Mouse (Mus musculus) heart, postnatal 25 days (tissue): Measurements from ENCODE around the gene Zfp598. TPM values are rescaled to one million over a fixed set of nuclear protein-coding genes. Genes with fewer than 3 reads are reported as not detected.

ENCODE experiments used
- total RNA-seq, 2 experiments: library from RNA; stranded (reverse); gene quantifications; 2 replicates each; pipeline ENCODE4 v1.2.3; 2021

The Zfp598 gene
- total RNA-seq, 2 experiments from 2014 or later = 17.5 to 17.9 TPM

Other genes with a start within 250 kb of the Zfp598 start
- 100 to 1,000 TPM; 409 to 483 TPM for gene Eci1, start 243.0 kb upstream of the Zfp598 start, total RNA-seq
- 1 to 10 TPM in 1 of 2 experiments, under 1 TPM in 1; 0.78 to 1.2 TPM for gene Dnase1l2, start 226.6 kb upstream of the Zfp598 start, total RNA-seq
- 10 to 100 TPM; 11.1 to 11.4 TPM for gene E4f1, start 199.4 kb upstream of the Zfp598 start, total RNA-seq
- 10 to 100 TPM; 42.3 to 43.3 TPM for gene Pgp, start 199.3 kb upstream of the Zfp598 start, total RNA-seq
- not detected for gene Bricd5, start 195.8 kb upstream of the Zfp598 start, total RNA-seq
- gene Mlst8, start 190.6 kb upstream of the Zfp598 start, total RNA-seq = 10 to 100 TPM in 1 of 2 experiments, 1 to 10 TPM in 1; 9.4 to 11.3 TPM
- under 1 TPM; 0.14 to 0.39 TPM for gene Caskin1, start 181.1 kb upstream of the Zfp598 start, total RNA-seq
- 10 to 100 TPM; 43.6 to 54.1 TPM for gene Traf7, start 141.7 kb upstream of the Zfp598 start, total RNA-seq
- gene Rab26, start 135.5 kb upstream of the Zfp598 start, total RNA-seq = not detected
- gene Pkd1, start 119.9 kb upstream of the Zfp598 start, total RNA-seq = 10 to 100 TPM; 41.2 to 50.6 TPM
- gene Tsc2, start 37.1 kb upstream of the Zfp598 start, total RNA-seq = 100 to 1,000 TPM in 1 of 2 experiments, 10 to 100 TPM in 1; 93.9 to 101 TPM
- gene Nthl1, start 37.0 kb upstream of the Zfp598 start, total RNA-seq = 1 to 10 TPM; 2.8 to 3.4 TPM
- 100 to 1,000 TPM in 1 of 2 experiments, 10 to 100 TPM in 1; 96.0 to 135 TPM for gene Slc9a3r2, start 19.4 kb upstream of the Zfp598 start, total RNA-seq
- gene Npw, start 11.2 kb upstream of the Zfp598 start, total RNA-seq = not detected
- not detected for gene Syngr3, start 20.3 kb downstream of the Zfp598 start, total RNA-seq
- gene Gfer, start 26.5 kb downstream of the Zfp598 start, total RNA-seq = 10 to 100 TPM; 21.9 to 22.1 TPM
- gene Noxo1, start 26.5 kb downstream of the Zfp598 start, total RNA-seq = under 1 TPM; 0.50 to 0.55 TPM
- 10 to 100 TPM; 16.0 to 16.9 TPM for gene Tbl3, start 38.0 kb downstream of the Zfp598 start, total RNA-seq
- not detected for gene Rnf151, start 48.4 kb downstream of the Zfp598 start, total RNA-seq
- gene Rps2, start 48.4 kb downstream of the Zfp598 start, total RNA-seq = 100 to 1,000 TPM; 745 to 758 TPM
- 1,000 to 10,000 TPM; 1,080 to 1,118 TPM for gene Ndufb10, start 54.8 kb downstream of the Zfp598 start, total RNA-seq
- 100 to 1,000 TPM; 375 to 390 TPM for gene Rpl3l, start 58.1 kb downstream of the Zfp598 start, total RNA-seq
- gene Msrb1, start 67.0 kb downstream of the Zfp598 start, total RNA-seq = 100 to 1,000 TPM; 191 to 194 TPM
- gene Hs3st6, start 83.3 kb downstream of the Zfp598 start, total RNA-seq = not detected
- gene Meiob, start 134.6 kb downstream of the Zfp598 start, total RNA-seq = not detected
- 100 to 1,000 TPM in 1 of 2 experiments, 10 to 100 TPM in 1; 97.1 to 108 TPM for gene Hagh, start 170.5 kb downstream of the Zfp598 start, total RNA-seq
- gene Fahd1, start 180.7 kb downstream of the Zfp598 start, total RNA-seq = 10 to 100 TPM; 88.1 to 88.6 TPM
- gene Igfals, start 196.3 kb downstream of the Zfp598 start, total RNA-seq = 1 to 10 TPM; 6.9 TPM
- gene Nubp2, start 216.7 kb downstream of the Zfp598 start, total RNA-seq = 10 to 100 TPM; 18.2 to 19.4 TPM
- gene Spsb3, start 217.0 kb downstream of the Zfp598 start, total RNA-seq = 10 to 100 TPM; 33.4 to 36.3 TPM
- 10 to 100 TPM; 17.8 to 19.9 TPM for gene Eme2, start 225.4 kb downstream of the Zfp598 start, total RNA-seq
- gene Mrps34, start 225.4 kb downstream of the Zfp598 start, total RNA-seq = 100 to 1,000 TPM; 110 to 111 TPM
- 10 to 100 TPM; 33.9 to 35.6 TPM for gene Nme3, start 226.8 kb downstream of the Zfp598 start, total RNA-seq